Mouse (Mus musculus) neural tube, embryonic 13.5 days (tissue): ENCODE results near the gene Rrp1. TPM values are rescaled to one million over a fixed set of nuclear protein-coding genes. Genes with fewer than 3 reads are reported as not detected.
"Not testable (repeated sequence)": the region's sequence is repeated elsewhere in the genome, so short reads cannot be mapped to it uniquely, and the experiment has no call there.

Source experiments
- ATAC-seq: fragments of 200-750 bp; cut with Nextera tagmentation; 2 replicates; pipeline ENCODE4 v1.8.0; 2017; ENCODE audit warnings: low read depth, mild to moderate bottlenecking, moderate TSS enrichment, moderate library complexity
- H3K27ac ChIP-seq: fragments of 300-500 bp; sonication (generic); replicated peaks from 2 replicates; pipeline ENCODE4 v1.5.1; 2015; ENCODE audit warnings: moderate library complexity, mild to moderate bottlenecking, inconsistent platforms
- H3K27me3 ChIP-seq: fragments of 300-500 bp; sonication (generic); 2 replicates; pipeline ENCODE4 v1.6.1; 2015; ENCODE audit warnings: mild to moderate bottlenecking, inconsistent platforms
- H3K36me3 ChIP-seq: fragments of 300-500 bp; sonication (generic); 2 replicates; pipeline ENCODE4 v1.6.1; 2015; ENCODE audit warnings: mild to moderate bottlenecking, inconsistent platforms
- H3K4me1 ChIP-seq: fragments of 300-500 bp; sonication (generic); replicated peaks from 2 replicates; pipeline ENCODE4 v1.6.1; 2015; ENCODE audit warnings: inconsistent platforms
- H3K4me2 ChIP-seq: fragments of 300-500 bp; sonication (generic); 2 replicates; pipeline ENCODE4 v1.6.1; 2015; ENCODE audit warnings: inconsistent platforms, mild to moderate bottlenecking, moderate library complexity
- H3K4me3 ChIP-seq: fragments of 300-500 bp; sonication (generic); 2 replicates; pipeline ENCODE4 v1.5.1; 2015; ENCODE audit warnings: mild to moderate bottlenecking, inconsistent platforms
- H3K9ac ChIP-seq: fragments of 300-500 bp; sonication (generic); 2 replicates; pipeline ENCODE4 v1.6.1; 2015; ENCODE audit warnings: moderate library complexity, mild to moderate bottlenecking, inconsistent platforms
- H3K9me3 ChIP-seq: fragments of 300-500 bp; sonication (generic); 2 replicates; pipeline ENCODE4 v1.6.1; 2016; ENCODE audit warnings: inconsistent platforms
- WGBS: fragments of 180-500 bp; shearing (Covaris S2); methylation state at CpG from one replicate; pipeline ENCODE4 v1.1.7; 2015; 5-methylcytosine and 5-hydroxymethylcytosine counted together
- polyA plus RNA-seq: library from polyadenylated mRNA; unstranded; fragments of >200 nt; fragmentation: Nextera tagmentation; extraction: Ambion mirVana; gene quantifications from 2 replicates; pipeline ENCODE4 v1.2.1, GENCODE M21; 2015

Gene Rrp1
- polyA plus RNA-seq, 1 experiment from 2014 or later, result 365 TPM

DNA sequence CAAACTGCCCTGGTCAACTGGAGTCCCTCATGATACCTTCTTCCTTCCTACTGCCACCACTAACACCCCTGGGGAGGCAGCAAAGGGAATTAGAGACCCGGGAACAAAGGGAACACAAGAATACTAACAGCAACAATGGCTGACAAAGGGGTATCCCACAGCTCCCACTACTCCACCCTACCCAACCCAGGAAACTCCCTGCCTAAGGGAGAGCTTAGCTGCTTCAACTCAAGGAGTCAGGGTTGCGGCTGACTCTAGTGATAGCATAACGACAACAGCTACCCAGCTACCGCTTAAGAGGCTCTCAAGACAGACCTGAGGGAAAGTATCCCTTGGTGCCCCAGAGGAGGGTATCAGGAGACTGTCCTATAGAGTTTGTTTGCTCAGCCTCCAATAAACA is 45.3 kb downstream of the Rrp1 start:
- Histone ChIP-seq H3K27me3 (no peaks in the 10 kb centered on the region), H3K9ac (no peak overlapping the region), H3K4me2 (no peak overlapping the region), H3K9me3 (no peaks in the 10 kb centered on the region), H3K4me3 (no peak overlapping the region), H3K4me1 (no peaks in the 10 kb centered on the region), H3K36me3 (no peaks in the 10 kb centered on the region), H3K27ac (no peak overlapping the region)
- WGBS, result 53% methylated on average over 4 of the region's 4 CpGs
- no peak for ATAC-seq

DNA sequence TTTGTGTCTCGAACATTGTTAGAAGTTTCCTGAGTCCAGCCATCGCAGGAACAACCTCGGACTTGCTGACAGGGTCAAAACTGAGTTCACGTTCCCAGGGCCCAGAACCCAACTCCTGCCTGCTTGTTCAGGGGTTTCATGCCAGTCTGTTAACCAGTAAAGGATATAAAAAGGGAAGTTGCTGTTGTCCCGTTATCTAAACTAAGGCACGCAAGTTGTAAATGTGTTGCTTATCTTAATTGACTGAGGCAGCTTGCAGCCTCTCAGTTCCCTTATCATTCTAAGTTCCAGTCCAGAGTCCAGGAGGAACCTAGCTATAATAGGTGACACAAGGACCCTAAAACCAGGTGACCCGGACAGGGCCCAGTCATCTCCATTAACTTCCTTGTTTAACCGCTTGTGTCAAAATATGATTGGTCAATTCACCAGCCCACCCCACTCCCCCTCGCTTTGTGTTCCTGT is 46.0 kb downstream of the Rrp1 start:
- H3K27ac ChIP-seq, result no peak overlapping the region

DNA sequence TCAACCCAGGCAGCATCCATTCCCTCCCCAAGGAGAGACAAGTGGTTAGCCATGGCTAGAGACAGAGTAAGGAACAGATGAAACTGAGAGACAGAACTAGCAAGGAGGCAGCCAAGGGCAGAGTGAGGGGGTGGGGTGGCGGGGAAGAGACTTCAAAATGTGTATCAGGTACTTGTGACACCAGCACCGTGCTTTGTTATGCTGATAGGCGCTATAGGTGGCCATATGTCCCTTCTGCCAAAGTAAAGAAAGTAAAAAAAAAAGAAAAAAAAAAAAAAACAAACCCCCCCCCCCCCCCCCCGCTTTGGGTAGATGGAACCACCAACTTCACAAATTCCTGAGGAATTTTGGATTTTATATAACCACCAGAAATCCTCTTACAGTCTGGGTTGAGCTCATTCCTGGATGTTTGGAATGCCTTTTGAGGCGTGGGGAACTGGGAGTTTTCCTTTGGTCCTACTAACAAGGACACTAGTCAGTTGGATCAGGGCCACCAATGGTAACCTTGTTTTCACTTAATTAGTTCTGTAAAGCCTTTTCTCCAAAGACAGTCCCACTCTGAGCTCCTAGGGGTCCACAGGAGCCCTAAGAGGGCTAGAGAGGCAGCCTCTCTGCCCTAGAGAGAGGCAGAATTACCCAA is 46.5 kb downstream of the Rrp1 start:
- Histone ChIP-seq H3K27ac (no peak overlapping the region), H3K4me1 (no peaks in the 10 kb centered on the region), H3K27me3 (no peaks in the 10 kb centered on the region), H3K9ac (no peak overlapping the region), H3K4me2 (no peak overlapping the region), H3K36me3 (no peaks in the 10 kb centered on the region), H3K4me3 (no peak overlapping the region), H3K9me3 (no peaks in the 10 kb centered on the region)
- 59% methylated on average over 5 of the region's 5 CpGs for WGBS
- ATAC-seq, result no peak

More for the DNA sequence above, 46.0 kb downstream of the Rrp1 start:
- Histone ChIP-seq H3K9ac (no peak overlapping the region), H3K27me3 (no peaks in the 10 kb centered on the region), H3K4me2 (no peak overlapping the region), H3K4me3 (no peak overlapping the region), H3K9me3 (no peaks in the 10 kb centered on the region), H3K36me3 (no peaks in the 10 kb centered on the region), H3K4me1 (no peaks in the 10 kb centered on the region)
- ATAC-seq, result no peak
- WGBS, result 77% methylated on average over 9 of the region's 9 CpGs

DNA sequence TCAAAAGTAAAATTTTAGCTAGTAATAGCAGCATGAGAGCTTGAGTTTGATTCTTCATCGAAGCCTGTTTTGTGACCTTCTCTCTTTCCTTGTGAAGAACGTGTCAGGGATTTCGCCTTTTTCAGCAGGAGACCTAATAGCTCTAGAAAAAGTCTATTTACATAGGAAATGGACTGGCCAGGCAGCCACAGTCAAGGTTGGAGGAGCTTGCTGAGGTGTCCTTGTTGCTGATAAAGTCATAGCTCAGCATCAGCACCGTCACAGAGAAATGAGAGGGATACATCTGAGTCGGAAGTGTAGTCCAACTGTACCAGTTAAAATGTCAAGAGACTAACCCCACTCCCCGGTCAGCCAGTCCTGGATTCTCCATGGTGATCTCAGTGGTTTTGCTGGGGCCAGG is 47.3 kb downstream of the Rrp1 start:
- no peaks in the 10 kb centered on the region for H3K9me3 ChIP-seq
- H3K9ac ChIP-seq, result no peak overlapping the region
- no peaks in the 10 kb centered on the region for H3K27me3 ChIP-seq
- ATAC-seq, result no peak
- 87% methylated on average over 6 of the region's 6 CpGs for WGBS
- H3K27ac ChIP-seq, result no peak overlapping the region
- H3K4me2 ChIP-seq, result no peak overlapping the region
- H3K4me1 ChIP-seq, result no peaks in the 10 kb centered on the region
- H3K36me3 ChIP-seq, result no peaks in the 10 kb centered on the region
- H3K4me3 ChIP-seq, result no peak overlapping the region

DNA sequence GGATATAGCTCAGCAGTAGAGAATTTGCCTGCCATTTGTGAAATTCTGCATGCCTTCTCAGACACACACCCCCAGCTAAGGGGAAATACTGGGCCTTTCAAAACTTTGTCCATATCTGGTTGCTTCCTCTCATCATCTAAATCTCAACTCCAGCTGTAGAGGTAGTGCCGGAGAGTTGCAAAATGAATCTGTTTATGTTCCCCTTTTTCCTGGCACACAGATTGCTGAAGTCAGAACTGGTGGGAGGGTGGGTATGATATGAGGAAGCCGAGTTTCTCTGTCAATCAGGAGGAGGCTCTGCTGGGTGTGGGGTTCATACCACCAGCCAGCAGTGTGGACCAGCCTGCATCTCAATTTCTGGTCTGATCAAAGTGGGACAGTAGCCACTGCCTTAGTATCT is 48.7 kb downstream of the Rrp1 start:
- Histone ChIP-seq H3K9ac (no peak overlapping the region), H3K4me1 (no peaks in the 10 kb centered on the region), H3K27me3 (no peaks in the 10 kb centered on the region), H3K4me2 (no peak overlapping the region), H3K4me3 (no peak overlapping the region), H3K36me3 (no peaks in the 10 kb centered on the region), H3K27ac (no peak overlapping the region), H3K9me3 (no peaks in the 10 kb centered on the region)
- ATAC-seq, result no peak
- WGBS, result 92% methylated on average over 2 of the region's 2 CpGs

DNA sequence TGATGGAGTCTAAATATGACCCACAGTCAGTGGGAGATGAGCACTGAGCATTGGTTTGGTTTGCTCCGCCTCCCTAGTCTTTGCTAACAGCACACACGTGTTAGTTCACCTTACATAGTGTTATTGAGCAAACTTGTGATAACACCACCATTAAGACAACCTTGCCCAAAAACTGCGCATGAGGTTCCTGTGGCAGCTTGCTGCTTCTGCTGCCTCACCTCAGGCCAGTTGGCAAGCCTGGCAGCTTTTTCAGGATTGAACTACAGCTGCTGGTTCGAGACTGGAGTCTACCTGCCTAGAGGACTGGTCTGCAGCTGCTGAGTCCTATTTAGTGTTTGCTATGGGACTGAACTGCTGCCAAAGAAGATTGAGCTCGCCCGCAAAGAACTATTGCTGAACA is 49.5 kb downstream of the Rrp1 start:
- WGBS, result 93% methylated on average over 6 of the region's 6 CpGs
- Histone ChIP-seq H3K4me1 (no peaks in the 10 kb centered on the region), H3K9me3 (no peaks in the 10 kb centered on the region), H3K27ac (no peak overlapping the region), H3K27me3 (no peaks in the 10 kb centered on the region), H3K36me3 (no peaks in the 10 kb centered on the region), H3K4me3 (no peak overlapping the region), H3K9ac (no peak overlapping the region), H3K4me2 (no peak overlapping the region)
- ATAC-seq, result no peak

DNA sequence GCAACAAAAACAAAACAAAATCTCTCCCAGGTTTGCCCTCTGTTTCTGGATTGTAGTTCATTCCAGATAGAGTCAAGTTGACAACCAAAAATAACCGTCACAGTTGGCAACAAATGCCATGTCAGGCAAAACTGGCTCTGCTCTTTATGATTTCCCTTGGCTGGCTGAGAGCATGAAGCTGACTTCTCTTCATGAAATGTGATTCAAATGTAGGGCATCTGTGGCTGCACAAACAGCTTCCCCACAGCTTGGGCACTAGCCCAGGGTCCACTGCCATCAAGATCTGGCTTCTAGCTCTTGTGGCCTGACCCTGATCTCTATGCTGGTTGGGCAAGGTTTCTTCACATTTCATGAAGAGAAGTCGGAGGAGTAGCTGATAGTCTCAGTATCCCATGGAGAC is 50.9 kb downstream of the Rrp1 start:
- Histone ChIP-seq H3K27me3 (no peaks in the 10 kb centered on the region), H3K4me1 (no peaks in the 10 kb centered on the region), H3K36me3 (no peaks in the 10 kb centered on the region), H3K4me3 (no peak overlapping the region), H3K4me2 (no peak overlapping the region), H3K9me3 (no peaks in the 10 kb centered on the region), H3K9ac (no peak overlapping the region), H3K27ac (no peak overlapping the region)
- no peak for ATAC-seq
- WGBS, result 85% methylated on average over 2 of the region's 2 CpGs

DNA sequence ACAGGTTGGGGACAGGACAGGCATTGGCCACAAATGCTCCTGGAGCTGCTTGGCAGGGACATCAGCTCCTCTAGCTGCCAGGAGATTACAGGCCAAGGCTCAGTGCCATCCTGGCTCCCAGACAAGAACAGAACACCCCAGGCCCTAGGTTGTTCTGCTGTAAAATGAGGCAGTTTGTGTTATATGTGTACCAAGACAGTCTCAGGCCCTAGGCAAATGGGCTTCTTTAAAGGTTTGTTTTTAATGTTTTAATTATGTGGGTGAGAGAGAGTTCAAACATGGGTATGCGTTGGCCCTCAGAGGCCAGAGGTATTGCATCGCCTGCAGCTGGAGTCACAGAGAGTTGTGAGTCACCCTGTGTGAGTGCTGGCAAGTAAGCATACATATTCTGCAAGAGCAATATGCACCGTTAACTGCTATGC is 52.5 kb downstream of the Rrp1 start:
- H3K4me2 ChIP-seq, result no peak overlapping the region
- H3K36me3 ChIP-seq, result no peaks in the 10 kb centered on the region
- no peaks in the 10 kb centered on the region for H3K4me1 ChIP-seq
- H3K9ac ChIP-seq, result no peak overlapping the region
- H3K27ac ChIP-seq, result no peak overlapping the region
- 83% methylated on average over 3 of the region's 3 CpGs for WGBS
- no peak overlapping the region for H3K4me3 ChIP-seq
- no peak for ATAC-seq
- H3K27me3 ChIP-seq, result no peaks in the 10 kb centered on the region
- H3K9me3 ChIP-seq, result no peaks in the 10 kb centered on the region

DNA sequence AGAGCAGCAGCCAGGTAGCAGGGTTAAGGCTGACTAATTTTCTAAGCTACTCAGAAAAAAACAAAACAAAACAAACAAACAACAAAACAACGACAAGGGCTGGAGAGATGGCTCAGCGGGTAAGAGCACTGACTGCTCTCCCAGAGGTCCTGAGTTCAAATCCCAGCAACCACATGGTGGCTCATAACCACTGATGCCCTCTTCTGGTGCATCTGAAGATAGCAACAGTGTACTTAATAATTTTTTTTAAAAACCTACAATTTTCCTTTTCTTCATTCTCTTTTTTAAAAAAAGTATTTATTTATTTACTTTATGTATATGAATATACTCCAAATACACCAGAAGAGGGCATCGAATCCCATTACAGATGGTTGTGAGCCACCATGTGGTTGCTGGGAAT is 53.8 kb downstream of the Rrp1 start:
- H3K9ac ChIP-seq, H3K4me1 ChIP-seq, H3K27ac ChIP-seq, H3K4me2 ChIP-seq, H3K4me3 ChIP-seq, H3K27me3 ChIP-seq, H3K36me3 ChIP-seq, ATAC-seq, H3K9me3 ChIP-seq: not testable (repeated sequence)
- 91% methylated on average over 3 of the region's 3 CpGs for whole genome bisulfite sequencing

DNA sequence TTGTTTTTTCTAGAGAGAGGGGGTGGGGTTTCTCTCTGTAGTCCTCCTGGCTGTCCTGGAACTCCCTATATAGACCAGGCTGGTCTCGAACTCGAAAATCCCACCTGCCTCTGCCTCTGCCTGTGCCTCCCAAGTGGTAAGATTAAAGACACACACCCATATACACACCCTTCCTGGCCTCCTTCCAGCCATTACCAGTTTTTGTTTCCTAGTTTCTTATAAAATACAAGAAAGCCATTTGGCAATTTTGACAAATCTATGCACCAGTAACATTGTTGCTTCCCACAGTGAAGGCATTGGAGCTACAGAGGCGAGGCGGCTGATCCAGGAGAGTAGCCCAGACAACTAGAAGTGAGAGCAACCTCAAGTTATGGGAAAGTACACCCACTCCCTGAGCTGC is 54.6 kb downstream of the Rrp1 start:
- H3K4me3 ChIP-seq, result no peak overlapping the region
- H3K27me3 ChIP-seq, result no peaks in the 10 kb centered on the region
- no peaks in the 10 kb centered on the region for H3K9me3 ChIP-seq
- H3K36me3 ChIP-seq, result no peaks in the 10 kb centered on the region
- no peak for ATAC-seq
- no peaks in the 10 kb centered on the region for H3K4me1 ChIP-seq
- no peak overlapping the region for H3K4me2 ChIP-seq
- no peak overlapping the region for H3K9ac ChIP-seq
- H3K27ac ChIP-seq, result no peak overlapping the region
- 85% methylated on average over 4 of the region's 4 CpGs for WGBS

DNA sequence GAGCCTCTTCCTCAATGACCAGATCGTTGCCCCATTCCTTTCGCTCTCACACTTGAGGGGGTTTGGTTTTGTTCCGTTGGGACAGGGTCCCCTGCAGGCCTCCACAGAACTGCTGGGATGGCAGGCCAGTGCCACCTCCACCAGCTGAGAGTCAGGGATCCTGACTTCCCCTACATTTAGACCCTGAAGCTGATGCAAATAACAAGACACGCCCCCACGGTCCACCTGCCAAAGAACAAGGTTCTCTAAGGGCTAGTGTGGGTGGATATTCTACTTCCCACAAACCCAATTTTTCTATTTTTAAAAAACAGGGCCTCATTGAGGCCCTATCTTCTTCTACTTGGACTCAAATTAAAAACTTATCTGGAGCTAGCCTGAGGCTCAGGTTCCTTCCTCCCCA is 55.1 kb downstream of the Rrp1 start:
- Histone ChIP-seq H3K4me3 (no peak overlapping the region), H3K27me3 (no peaks in the 10 kb centered on the region), H3K27ac (no peak overlapping the region), H3K9me3 (no peaks in the 10 kb centered on the region), H3K9ac (no peak overlapping the region), H3K36me3 (no peaks in the 10 kb centered on the region), H3K4me1 (peaks cover 5% of the 10 kb centered on the region), H3K4me2 (no peak overlapping the region)
- ATAC-seq, result no peak
- 85% methylated on average over 5 of the region's 5 CpGs for WGBS

DNA sequence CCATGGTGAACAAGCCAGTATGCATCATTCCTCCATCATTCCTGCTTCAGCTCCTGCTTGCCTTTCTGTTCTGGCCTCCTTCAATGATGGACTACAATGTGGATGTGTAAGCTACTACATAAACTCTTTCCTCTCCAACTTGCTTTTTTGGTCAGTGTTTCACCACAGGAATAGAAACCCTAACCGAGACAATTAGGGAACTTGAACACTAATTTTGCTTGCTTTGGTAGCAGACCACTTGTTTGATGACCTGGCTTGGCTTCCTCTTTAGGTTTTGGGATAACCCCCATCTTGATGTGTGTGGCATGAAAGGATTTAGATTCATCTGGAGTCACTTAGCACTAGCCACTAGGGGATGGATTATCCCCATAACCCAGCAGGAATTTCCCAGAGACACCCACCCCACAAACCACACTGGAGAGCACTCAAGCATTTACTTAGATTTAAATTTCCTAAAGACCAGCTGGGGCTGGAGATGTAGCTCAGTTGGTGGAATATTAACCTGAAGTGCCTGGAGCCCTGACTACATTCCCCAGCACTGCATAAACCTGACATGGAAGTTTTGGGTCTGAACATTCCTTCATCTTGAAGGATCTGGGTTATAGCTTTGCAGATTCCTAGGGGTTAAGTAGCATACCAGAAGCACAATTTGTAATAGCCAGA is 56.8 kb downstream of the Rrp1 start:
- Histone ChIP-seq H3K4me1 (peaks cover 15% of the 10 kb centered on the region), H3K27ac (no peak overlapping the region), H3K4me3 (no peak overlapping the region), H3K4me2 (no peak overlapping the region), H3K27me3 (no peaks in the 10 kb centered on the region), H3K9ac (no peak overlapping the region), H3K36me3 (no peaks in the 10 kb centered on the region), H3K9me3 (no peaks in the 10 kb centered on the region)
- ATAC-seq, result no peak
- WGBS, result 70% methylated on average over 1 of the region's 1 CpGs

DNA sequence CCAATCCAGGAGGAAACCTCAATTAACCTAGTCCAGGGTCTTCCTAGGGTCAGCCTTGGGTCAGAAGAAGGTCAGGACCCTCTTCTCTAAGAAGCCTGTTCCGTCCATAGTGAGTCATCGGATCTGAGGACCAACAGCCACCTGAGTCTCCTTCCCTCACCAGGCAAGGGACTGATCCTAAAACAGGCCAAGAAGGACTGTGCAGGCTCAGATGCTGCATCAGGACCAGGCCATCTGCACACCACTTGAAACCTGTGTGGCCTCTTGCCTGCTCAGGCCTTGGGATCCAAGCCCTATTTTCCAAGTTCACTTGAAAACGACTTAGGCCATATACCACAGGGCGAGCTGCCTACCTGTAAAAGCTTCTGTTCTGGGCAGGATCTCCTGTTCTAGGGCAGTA is 59.6 kb downstream of the Rrp1 start:
- Histone ChIP-seq H3K4me1 (peaks cover 38% of the 10 kb centered on the region), H3K4me3 (peak overlapping the region; percentile 98; the same call in 1 of the 2 replicates), H3K27ac (no peak overlapping the region), H3K27me3 (no peaks in the 10 kb centered on the region), H3K9ac (0 out of 2 replicates have a peak overlapping the region, but pooled peaks have one; percentile 99), H3K9me3 (no peaks in the 10 kb centered on the region), H3K4me2 (peak overlapping the region; percentile 92), H3K36me3 (no peaks in the 10 kb centered on the region)
- 49% methylated on average over 4 of the region's 4 CpGs for WGBS
- peak; percentile 19; the same call in 1 of the 2 replicates for ATAC-seq
